Mouse (Mus musculus): ENCODE results near the gene Fhl3. TPM values are rescaled to one million over a fixed set of nuclear protein-coding genes. Genes with fewer than 3 reads are reported as not detected.

Fhl3 gene
- polyA plus RNA-seq, 1 experiment = 114 TPM

DNA sequence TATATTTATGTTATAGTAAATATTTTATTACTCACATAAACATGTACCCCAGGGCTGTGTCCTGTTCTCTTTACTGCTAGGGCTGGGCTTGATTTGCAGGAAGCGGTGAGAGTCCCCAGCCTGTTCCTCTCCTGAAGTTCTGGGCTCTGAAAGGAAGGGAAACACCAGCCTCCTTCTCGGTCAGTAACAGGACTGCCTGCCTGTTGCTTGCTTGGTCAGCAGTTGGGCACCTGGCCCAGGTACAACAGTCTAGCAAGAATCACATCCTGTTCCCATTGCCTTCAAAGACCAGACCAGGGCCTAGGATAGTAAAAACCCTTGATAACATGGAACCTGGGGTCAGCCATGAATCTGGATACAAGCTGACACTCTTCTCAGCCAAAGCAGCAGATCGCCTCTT, 39.9 kb upstream of the Fhl3 start:
- TF ChIP-seq POLR2A (IDR thresholded peaks at IDR 0.05; ENCODE audit: borderline replicate concordance, control insufficient read depth, low read depth, low read length) (no peak), CTCF (IDR thresholded peaks at IDR 0.05; ENCODE audit: control insufficient read depth, insufficient read depth, low read length) (no peak)
- no peaks in the 10 kb centered on the region; the same call in 1 of the 2 replicates for H3K4me1 ChIP-seq (ENCODE audit: control insufficient read depth, insufficient read depth, low read length)
- H3K4me3 ChIP-seq (replicated peaks; ENCODE audit: control insufficient read depth, low read depth, low read length) = no peak overlapping the region
- 40% methylated on average over 3 of the region's 3 CpGs for WGBS
- H3K27ac ChIP-seq (ENCODE audit: control insufficient read depth, insufficient read depth, low read depth, low read length, poor library complexity) = no peak overlapping the region

DNA sequence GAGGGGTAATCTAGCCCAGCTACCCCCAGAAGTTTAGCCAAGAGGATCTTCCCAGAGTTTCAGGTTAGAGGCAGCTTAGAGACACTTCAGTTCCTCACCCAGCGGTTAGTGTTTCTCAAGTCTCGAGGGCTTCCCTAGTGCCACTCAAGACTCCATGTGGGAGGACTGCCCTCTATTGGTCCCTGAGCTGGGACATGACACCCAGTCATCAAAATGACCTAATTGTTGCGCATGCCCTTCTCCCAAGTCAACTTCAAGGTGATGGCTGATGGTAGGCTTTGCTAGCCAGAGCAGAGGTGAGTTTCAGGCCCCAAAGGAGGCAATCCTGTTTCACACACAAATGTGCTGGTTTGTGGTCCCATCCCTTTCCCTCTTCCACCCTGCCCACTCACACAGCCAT, 37.5 kb upstream of the Fhl3 start:
- H3K4me1 ChIP-seq (ENCODE audit: control insufficient read depth, insufficient read depth, low read length) = no peaks in the 10 kb centered on the region
- TF ChIP-seq POLR2A (IDR thresholded peaks at IDR 0.05; ENCODE audit: borderline replicate concordance, control insufficient read depth, low read depth, low read length) (no peak), CTCF (IDR thresholded peaks at IDR 0.05; ENCODE audit: control insufficient read depth, insufficient read depth, low read length) (no peak)
- WGBS = 27% methylated on average over 3 of the region's 3 CpGs
- no peak overlapping the region for H3K4me3 ChIP-seq (replicated peaks; ENCODE audit: control insufficient read depth, low read depth, low read length)
- H3K27ac ChIP-seq (ENCODE audit: control insufficient read depth, insufficient read depth, low read depth, low read length, poor library complexity) = no peak overlapping the region

DNA sequence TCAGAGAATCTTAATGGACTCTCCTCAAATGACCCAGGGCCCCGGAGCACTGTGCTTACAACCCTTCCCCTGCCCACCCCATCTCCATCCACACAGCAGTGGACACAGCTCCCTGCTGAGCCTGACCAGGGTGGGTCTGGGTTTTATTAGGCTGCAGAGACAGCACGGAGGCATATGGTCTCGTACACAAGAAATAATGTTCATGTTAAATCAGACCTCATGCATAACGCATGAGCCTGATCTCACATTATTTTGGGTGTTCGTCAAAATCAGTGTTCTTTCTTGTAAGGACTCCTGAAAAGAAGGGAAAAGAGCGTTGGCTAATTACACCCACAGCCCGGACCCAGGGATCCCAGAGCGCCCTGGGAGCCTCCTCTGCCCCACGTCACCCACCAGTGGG, 36.3 kb upstream of the Fhl3 start:
- Histone ChIP-seq H3K4me3 (replicated peaks; ENCODE audit: control insufficient read depth, low read depth, low read length) (no peak overlapping the region), H3K4me1 (ENCODE audit: control insufficient read depth, insufficient read depth, low read length) (no peaks in the 10 kb centered on the region), H3K27ac (ENCODE audit: control insufficient read depth, insufficient read depth, low read depth, low read length, poor library complexity) (no peak overlapping the region)
- TF ChIP-seq POLR2A (IDR thresholded peaks at IDR 0.05; ENCODE audit: borderline replicate concordance, control insufficient read depth, low read depth, low read length) = no peak
- no peak for TF ChIP-seq CTCF (IDR thresholded peaks at IDR 0.05; ENCODE audit: control insufficient read depth, insufficient read depth, low read length)
- WGBS = 79% methylated on average over 9 of the region's 9 CpGs

DNA sequence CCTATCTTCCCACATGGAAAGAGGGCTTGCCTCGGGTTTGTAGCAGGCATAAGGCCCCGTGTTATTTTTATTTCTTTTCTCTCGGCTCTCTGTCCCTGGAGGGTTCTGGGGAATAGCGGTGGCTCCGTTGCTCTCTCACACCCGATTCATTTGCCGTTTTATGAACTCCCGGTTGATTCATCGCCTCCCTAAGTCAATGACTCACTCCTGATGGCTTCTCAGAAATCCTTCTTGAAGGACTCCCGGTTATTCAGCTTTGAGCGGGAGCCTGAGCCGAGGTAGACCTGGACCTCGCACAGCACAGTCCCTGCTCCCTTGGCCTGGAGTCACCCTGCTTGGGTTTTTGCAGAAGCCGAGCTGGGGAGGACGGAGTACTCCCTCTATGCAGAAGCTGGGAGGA, 35.9 kb upstream of the Fhl3 start:
- H3K4me1 ChIP-seq (ENCODE audit: control insufficient read depth, insufficient read depth, low read length) = no peaks in the 10 kb centered on the region
- TF ChIP-seq CTCF (IDR thresholded peaks at IDR 0.05; ENCODE audit: control insufficient read depth, insufficient read depth, low read length) (no peak), POLR2A (IDR thresholded peaks at IDR 0.05; ENCODE audit: borderline replicate concordance, control insufficient read depth, low read depth, low read length) (no peak)
- no peak overlapping the region for H3K4me3 ChIP-seq (replicated peaks; ENCODE audit: control insufficient read depth, low read depth, low read length)
- no peak overlapping the region for H3K27ac ChIP-seq (ENCODE audit: control insufficient read depth, insufficient read depth, low read depth, low read length, poor library complexity)
- WGBS = 73% methylated on average over 15 of the region's 15 CpGs

GRCm38 (mm10) chr4:124667476-124668033, 32.9 kb upstream of the Fhl3 start:
- Histone ChIP-seq H3K27ac (ENCODE audit: control insufficient read depth, insufficient read depth, low read depth, low read length, poor library complexity) (no peak overlapping the region), H3K4me3 (replicated peaks; ENCODE audit: control insufficient read depth, low read depth, low read length) (no peak overlapping the region), H3K4me1 (ENCODE audit: control insufficient read depth, insufficient read depth, low read length) (no peaks in the 10 kb centered on the region)
- WGBS = 43% methylated on average over 14 of the region's 14 CpGs
- TF ChIP-seq CTCF (IDR thresholded peaks at IDR 0.05; ENCODE audit: control insufficient read depth, insufficient read depth, low read length) (no peak), POLR2A (IDR thresholded peaks at IDR 0.05; ENCODE audit: borderline replicate concordance, control insufficient read depth, low read depth, low read length) (no peak)

DNA sequence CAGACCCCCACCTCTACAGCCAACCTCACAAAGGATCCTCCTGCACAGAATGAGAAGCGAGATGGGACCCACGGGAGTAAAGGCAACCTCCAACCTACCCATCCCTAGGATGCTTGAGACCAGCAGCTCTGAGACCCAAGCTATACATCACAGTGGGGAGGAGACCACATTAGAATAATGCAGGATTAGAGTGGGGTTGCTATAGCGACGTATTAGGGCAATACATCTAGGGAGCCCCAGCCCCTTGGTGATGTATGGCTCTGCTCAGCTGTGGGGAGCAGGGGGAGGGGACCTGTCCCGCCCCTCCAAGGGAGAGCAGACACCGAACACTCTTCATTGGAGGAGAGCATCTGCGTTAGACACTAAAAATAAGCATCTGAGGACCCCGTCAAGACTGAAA, 32.4 kb upstream of the Fhl3 start:
- H3K4me3 ChIP-seq (replicated peaks; ENCODE audit: control insufficient read depth, low read depth, low read length) = no peak overlapping the region
- no peak overlapping the region for H3K27ac ChIP-seq (ENCODE audit: control insufficient read depth, insufficient read depth, low read depth, low read length, poor library complexity)
- 26% methylated on average over 8 of the region's 8 CpGs for WGBS
- no peaks in the 10 kb centered on the region for H3K4me1 ChIP-seq (ENCODE audit: control insufficient read depth, insufficient read depth, low read length)
- TF ChIP-seq POLR2A (IDR thresholded peaks at IDR 0.05; ENCODE audit: borderline replicate concordance, control insufficient read depth, low read depth, low read length) = no peak
- TF ChIP-seq CTCF (IDR thresholded peaks at IDR 0.05; ENCODE audit: control insufficient read depth, insufficient read depth, low read length) = no peak

GRCm38 (mm10) chr4:124670232-124670631, 30.3 kb upstream of the Fhl3 start:
- TF ChIP-seq POLR2A (IDR thresholded peaks at IDR 0.05; ENCODE audit: borderline replicate concordance, control insufficient read depth, low read depth, low read length) (no peak), CTCF (IDR thresholded peaks at IDR 0.05; ENCODE audit: control insufficient read depth, insufficient read depth, low read length) (no peak)
- WGBS = 52% methylated on average over 8 of the region's 8 CpGs
- Histone ChIP-seq H3K4me3 (replicated peaks; ENCODE audit: control insufficient read depth, low read depth, low read length) (no peak overlapping the region), H3K27ac (ENCODE audit: control insufficient read depth, insufficient read depth, low read depth, low read length, poor library complexity) (no peak overlapping the region), H3K4me1 (ENCODE audit: control insufficient read depth, insufficient read depth, low read length) (no peaks in the 10 kb centered on the region)

DNA sequence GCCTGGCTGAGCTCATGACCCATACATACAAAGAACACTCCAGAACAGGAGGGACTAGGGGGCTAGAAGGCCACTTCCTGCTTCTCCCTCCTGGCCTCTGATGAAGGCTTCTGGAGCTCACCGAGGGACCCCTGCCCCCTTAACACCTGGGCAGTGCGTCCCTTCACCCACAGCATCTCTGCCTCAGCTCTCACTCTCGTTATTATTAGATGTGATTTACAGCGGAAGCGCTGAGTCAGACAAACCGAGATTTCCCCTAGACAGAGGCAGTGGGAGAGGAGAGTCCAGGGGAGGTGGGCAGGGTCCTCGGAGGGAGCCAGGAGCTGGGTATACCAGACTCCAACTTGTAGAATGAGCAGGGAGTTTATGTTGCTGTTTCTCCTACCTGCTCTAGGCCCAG, 28.9 kb upstream of the Fhl3 start:
- WGBS = 12% methylated on average over 7 of the region's 7 CpGs
- H3K27ac ChIP-seq (ENCODE audit: control insufficient read depth, insufficient read depth, low read depth, low read length, poor library complexity) = no peak overlapping the region
- H3K4me3 ChIP-seq (replicated peaks; ENCODE audit: control insufficient read depth, low read depth, low read length) = no peak overlapping the region
- H3K4me1 ChIP-seq (ENCODE audit: control insufficient read depth, insufficient read depth, low read length) = no peaks in the 10 kb centered on the region
- TF ChIP-seq CTCF (IDR thresholded peaks at IDR 0.05; ENCODE audit: control insufficient read depth, insufficient read depth, low read length) (no peak), POLR2A (IDR thresholded peaks at IDR 0.05; ENCODE audit: borderline replicate concordance, control insufficient read depth, low read depth, low read length) (no peak)

Measured in bone marrow, adult 2 months (tissue).